Mouse (Mus musculus) spleen, adult 2 months (tissue): ENCODE data around the gene Polr1c.

ENCODE experiments used
- CTCF ChIP-seq: fragments of 200-500 bp; IDR thresholded peaks from 2 replicates; pipeline ENCODE4 v1.5.1; 2011; ENCODE audit warnings: mild to moderate bottlenecking, inconsistent platforms; ENCODE audit not compliant: insufficient read depth, insufficient read length, insufficient replicate concordance; ENCODE audit errors: extremely low read depth
- POLR2A ChIP-seq: fragments of 200-500 bp; IDR thresholded peaks from 2 replicates; pipeline ENCODE4 v1.6.1; 2011; ENCODE audit warnings: low read depth, low read length, inconsistent platforms

GRCm38 (mm10) chr17:46243624-46244023, 4.2 kb downstream of the Polr1c start:
- no peak for TF ChIP-seq CTCF
- no peak for TF ChIP-seq POLR2A
